Mouse (Mus musculus): ENCODE results near the gene Nrg4.
"Not testable (repeated sequence)": the region's sequence is repeated elsewhere in the genome, so short reads cannot be mapped to it uniquely, and the experiment has no call there.

Gene Nrg4

DNA sequence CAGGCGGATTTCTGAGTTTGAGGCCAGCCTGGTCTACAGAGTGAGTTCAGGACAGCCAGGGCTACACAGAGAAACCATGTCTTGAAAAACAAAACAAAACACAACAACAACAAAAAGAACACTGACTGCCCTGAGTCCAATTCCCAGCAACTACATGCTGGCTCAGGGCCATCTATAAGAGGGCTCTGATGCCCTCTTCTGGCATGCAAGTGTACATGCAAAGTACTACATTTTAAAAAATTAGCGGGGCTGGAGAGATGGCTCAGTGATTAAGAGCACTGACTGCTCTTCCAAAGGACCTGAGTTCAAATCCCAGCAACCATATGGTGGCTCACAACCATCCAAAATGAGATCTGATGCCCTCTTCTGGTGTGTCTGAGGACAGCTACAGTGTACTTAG, 74.5 kb downstream of the Nrg4 start:
- not testable (repeated sequence) for DNase-seq (ENCODE audit: low spot score in 2 of 2)

DNA sequence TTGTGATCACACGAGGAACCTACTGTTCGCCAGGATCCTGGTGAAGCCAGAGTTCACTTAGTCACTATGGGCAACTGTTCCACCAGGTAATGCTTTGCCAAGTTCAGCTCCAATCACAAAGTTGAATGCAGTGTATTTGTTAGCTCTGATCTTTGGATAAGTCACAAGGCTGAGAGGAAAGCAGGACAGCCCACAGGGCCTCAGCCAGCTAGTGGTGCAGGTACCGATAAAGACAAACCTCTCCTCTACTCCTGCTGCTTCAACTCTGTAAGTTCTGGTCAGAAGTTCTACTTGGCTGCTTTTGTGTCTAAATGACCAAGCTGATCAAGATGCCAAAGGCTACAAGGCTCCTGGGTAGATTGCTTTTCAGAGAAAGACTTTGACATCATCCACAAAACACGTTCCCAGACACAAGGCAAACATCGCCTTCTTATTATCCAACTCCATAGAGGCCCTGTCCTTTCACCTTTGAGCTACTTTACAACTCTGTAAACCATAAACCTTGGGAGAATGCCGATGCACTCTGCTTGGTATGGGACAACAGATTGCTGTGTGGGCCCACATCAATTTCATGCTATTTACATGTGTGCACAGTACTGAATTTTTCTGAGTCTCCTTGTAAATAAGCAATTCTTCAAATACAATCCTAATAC, 75.9 kb downstream of the Nrg4 start:
- no peak for DNase-seq (ENCODE audit: low spot score in 2 of 2)

DNA sequence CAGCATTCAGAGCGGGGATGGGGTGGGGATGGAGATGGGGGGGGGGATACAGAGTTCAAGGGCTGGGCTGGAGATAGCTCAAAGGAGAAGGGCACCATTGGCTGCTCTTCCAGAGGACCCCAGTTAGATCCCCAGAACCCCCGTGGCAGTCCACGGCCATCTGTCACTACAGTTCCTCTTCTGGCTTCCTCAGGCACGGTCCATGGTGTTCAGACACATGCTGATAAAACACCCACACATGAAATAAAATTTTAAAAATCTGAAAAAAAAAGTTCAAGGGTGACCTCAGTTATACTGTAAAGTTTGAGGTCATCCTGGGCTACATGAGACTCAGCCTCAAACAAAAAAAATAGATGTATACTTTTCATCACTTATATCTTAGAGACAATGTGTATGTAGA, 78.2 kb downstream of the Nrg4 start:
- DNase-seq (ENCODE audit: low spot score in 2 of 2), result no peak

DNA sequence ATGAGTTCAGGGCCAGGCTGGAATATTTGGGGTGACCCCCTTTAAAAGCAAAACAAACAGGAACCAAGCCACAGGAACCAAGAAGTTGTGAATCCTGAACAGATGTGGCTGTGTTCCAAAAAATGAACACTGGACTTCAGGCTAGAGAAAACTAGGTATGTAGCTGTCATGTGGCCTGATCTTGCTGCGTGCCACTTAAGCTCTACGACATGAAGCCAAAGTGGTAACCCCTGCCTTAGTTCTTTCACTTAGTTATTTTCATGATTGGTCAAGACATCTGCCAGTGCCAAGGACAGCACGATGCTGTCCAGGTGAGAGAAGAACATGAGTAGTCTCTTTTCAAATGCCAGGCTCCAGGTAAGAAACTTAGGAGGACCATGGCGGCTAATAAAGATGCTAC, 79.7 kb downstream of the Nrg4 start:
- DNase-seq (ENCODE audit: low spot score in 2 of 2), result no peak

DNA sequence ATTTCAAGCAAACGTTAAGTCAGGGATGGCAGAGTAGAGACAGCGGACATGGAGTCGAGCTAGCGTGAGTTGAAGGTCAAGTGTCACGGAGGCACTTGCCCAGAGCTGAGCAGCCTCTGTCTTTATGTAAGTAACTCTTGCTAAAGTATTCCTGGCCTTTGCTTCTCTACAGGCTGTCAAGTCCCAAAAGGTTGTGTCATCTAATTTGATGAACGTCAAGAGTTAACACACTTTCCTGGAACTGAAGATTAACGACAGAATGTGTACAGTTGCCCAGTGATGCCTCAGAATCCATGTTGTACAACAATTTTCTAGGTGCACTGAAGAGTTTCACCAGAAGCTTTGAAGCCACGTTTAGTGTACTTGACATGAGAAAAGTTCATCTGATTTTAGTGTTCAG, 80.2 kb downstream of the Nrg4 start:
- DNase-seq (ENCODE audit: low spot score in 2 of 2), result no peak

DNA sequence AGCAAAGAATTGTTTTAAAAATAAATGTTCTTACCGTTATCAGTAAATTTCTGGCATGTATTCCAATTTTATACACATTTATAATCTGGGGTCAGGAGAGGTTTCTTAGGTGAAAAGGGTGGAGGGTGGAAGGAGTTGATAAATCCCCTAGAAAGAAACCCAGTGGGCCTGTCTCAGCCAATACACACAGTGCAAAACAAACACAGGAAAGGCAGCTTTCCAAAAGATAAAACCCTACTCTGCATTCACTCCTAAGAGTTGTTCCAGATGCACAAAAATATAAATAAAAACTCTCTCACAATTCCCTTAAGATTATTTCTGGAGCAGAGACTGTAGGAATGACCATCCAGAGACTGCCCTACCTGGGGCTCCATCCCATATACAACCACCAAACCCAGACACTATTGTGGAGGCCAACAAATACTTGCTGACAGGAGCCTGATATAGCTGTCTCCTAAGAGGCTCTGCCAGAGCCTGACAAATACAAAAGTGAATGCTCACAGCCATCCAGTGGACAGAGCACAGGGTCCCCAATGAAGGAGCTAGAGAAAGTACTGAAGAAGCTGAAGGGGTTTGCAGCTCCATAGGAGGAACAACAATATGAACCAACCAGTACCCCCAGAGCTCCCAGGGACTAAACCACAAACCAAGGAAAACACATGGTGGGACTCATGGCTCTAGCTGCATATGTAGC, 81.4 kb downstream of the Nrg4 start:
- not testable (repeated sequence) for DNase-seq (ENCODE audit: low spot score in 2 of 2)

DNA sequence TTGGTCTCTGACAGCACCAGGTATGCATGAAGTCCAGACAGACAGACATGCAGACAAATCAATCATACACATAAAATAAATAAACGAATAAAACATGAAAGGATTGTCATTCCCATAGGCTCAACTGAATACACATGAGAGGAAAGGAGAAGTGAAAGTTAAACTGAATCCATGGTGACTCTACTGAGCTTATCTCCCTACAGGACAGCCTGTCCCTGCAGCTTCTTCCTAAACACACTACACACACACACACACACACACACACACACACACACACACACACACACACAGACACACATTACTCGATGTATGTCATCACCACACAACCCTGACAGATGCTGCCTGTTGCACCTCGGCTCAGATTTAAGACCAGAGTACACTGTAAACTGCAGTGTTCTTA, 82.6 kb downstream of the Nrg4 start:
- no peak for DNase-seq (ENCODE audit: low spot score in 2 of 2)

DNA sequence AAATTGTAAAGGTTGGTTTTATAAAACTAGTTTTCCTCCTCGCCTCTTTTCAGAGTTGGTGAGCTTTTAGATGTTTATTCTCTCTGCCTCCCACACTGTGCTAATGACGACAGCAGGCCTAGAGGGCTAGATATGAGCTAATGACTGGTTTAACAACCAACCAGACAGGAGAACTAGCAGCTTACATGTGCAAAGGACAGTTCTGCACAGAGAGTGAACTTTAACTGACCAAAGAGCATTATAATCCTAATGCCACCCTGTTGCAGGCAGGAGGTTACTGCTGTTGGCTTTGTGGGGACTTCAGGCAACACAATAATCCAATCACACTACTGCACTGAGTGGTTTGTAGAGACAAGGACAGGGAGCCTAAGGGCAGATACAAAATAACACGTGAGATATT, 83.4 kb downstream of the Nrg4 start:
- no peak for DNase-seq (ENCODE audit: low spot score in 2 of 2)

GRCm38 (mm10) chr9:55241863-55242685, 84.6 kb downstream of the Nrg4 start:
- DNase-seq (ENCODE audit: low spot score in 2 of 2), result peak; percentile 8 to 59

GRCm38 (mm10) chr9:55240852-55241251, 85.8 kb downstream of the Nrg4 start:
- DNase-seq (ENCODE audit: low spot score in 2 of 2), result no peak

DNA sequence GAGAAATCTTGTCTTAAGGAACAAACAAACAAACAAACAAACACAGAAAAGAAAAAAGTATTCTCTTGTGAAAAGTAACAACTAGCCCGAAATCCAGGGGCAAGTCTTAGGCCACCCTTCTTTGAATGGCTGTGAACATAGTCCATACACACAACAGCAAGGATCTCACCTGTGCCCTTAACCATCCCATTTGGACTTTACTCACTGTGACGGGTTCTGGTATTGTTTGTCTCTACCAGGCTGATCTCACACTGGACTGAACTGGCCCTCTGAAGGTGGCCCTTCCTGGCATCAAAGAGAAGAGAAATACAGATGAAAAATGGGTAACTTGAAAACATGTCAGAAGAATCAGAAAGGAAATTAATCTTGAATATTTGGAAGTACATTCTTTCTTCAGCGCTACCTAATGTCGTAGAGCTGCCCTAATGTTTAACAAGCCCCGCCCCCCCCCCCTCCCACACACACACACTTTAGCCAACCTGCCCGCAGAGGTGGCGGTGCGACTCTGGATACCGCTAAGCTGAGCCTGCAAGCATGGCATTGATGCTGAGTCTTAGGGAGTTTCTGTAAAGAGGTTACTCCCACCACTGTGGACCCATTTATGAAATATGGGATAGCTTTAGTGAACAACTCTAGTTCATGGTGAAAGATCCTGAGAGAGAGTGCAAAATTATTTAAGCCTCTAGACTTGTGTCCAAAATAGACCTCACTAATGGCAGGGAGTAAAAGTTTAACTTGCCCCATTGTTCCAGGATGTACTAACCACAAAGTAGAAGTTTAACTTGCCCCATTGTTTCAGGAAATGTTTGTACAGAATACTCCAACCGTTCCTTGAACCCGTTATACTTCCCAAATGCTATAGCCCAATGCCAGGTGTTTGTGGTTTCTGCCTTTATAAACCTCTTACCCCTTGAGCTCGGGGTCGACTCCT, 90.1 kb downstream of the Nrg4 start:
- DNase-seq (ENCODE audit: low spot score in 2 of 2), result no peak

DNA sequence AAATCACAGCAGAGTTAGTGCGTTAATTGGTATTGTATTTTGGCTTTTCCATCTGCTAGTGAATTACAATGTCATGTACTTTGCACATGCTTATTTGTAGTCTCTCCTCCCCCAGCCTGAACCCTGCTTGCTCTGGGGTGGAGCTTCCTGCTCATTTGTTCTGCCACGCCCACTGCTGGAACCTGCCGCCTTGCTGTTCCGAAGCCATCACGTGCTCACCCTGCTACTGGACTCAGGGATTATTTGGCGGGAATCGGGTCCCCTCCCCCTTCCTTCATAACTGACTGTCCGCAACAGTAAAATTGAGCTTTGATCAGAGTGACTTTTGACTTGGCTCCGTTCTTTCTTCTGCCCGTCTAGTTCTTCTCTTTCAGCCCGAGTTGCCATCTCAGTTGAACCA, 93.6 kb downstream of the Nrg4 start:
- not testable (repeated sequence) for DNase-seq (ENCODE audit: low spot score in 2 of 2)

DNA sequence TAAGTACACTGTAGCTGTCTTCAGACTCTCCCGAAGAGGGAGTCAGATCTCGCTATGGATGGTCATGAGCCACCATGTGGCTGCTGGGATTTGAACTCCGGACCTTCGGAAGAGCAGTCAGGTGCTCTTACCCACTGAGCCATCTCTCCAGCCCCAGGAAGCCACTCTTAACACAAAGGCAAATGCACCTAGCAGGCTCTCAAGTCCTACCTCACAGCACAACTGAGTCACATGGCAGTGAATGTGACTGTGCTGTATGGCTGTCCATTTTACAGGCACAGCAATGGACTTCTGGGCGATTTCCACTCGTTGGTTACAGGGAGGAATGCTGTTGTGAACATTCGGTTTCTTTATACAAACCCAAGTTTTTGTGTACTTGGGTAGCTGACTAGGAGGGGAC, 94.1 kb downstream of the Nrg4 start:
- no peak for DNase-seq (ENCODE audit: low spot score in 2 of 2)

GRCm38 (mm10) chr9:55232110-55232509, 94.5 kb downstream of the Nrg4 start:
- no peak for DNase-seq (ENCODE audit: low spot score in 2 of 2)

DNA sequence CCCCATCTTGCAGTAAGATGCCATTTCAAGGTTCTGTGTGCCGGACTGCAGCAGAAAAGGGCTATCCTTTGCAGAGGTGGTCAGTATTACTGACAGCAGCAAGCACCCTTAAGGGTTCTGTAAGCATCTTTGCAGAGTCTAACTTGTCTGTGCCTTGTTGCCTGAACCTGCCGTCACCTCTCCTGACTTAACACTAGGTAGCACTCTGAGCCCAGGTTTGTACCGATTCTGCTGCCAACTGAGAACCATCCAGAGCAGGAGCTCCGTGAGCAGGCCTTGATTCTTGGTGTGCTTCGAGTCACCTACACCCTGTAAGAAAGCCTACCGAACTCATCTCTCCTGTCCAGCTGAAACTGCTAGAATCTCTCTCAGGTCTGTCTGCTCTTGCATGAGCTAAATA, 95.1 kb downstream of the Nrg4 start:
- DNase-seq (ENCODE audit: low spot score in 2 of 2), result no peak

DNA sequence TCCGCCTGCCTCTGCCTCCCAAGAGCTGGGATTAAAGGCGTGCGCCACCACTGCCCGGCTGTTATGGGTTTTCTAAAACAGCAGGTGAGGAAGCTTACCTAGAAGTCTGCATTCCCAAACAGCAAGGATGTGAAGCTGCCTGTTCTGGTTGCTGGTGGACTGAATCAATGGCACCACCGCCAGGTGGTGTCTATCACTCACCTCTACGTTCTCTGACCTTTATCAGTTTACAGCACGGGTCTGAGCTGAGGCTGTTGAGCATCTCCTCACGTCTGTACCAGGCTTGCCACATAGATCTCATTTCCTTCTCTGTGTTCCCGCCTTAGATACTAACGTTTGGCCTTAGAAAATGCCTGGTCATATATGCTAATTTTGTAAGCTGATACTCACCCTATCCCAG, 97.6 kb downstream of the Nrg4 start:
- no peak for DNase-seq (ENCODE audit: low spot score in 2 of 2)

- DNase-seq (ENCODE audit: low spot score in 2 of 2), result no peak
Observed at GRCm38 (mm10) chr9:55228149-55228548, 98.5 kb downstream of the Nrg4 start.

- no peak for DNase-seq (ENCODE audit: low spot score in 2 of 2)
Observed at GRCm38 (mm10) chr9:55226251-55226650, 100.4 kb downstream of the Nrg4 start.

DNA sequence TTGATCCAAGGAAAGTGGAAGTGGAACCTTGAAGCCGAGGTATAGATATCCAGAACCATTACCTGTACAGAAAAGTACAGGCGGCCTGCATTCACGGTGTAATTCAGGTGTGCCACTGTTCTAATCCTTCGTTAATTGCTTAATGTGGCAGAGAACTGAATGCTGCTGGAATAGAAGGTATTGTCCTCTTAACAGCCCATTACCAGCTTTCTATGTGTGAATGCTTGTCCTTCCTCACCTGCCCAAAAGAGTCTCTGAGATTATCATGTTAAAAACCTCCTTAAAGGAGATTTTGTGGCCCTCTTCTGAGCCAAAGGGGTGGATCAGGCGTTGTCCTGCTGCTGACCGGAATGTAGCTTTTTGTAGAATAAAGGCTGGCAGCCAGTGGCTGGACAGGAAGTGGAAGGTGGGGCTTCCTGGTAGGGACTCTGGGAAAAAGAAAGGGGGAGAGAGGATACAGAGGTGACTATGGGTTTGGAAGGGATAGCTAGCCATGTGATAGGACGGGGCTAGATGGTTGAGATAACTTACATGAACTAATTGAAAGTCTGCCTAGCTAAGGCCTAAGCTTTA, 101.4 kb downstream of the Nrg4 start:
- no peak for DNase-seq (ENCODE audit: low spot score in 2 of 2)

DNA sequence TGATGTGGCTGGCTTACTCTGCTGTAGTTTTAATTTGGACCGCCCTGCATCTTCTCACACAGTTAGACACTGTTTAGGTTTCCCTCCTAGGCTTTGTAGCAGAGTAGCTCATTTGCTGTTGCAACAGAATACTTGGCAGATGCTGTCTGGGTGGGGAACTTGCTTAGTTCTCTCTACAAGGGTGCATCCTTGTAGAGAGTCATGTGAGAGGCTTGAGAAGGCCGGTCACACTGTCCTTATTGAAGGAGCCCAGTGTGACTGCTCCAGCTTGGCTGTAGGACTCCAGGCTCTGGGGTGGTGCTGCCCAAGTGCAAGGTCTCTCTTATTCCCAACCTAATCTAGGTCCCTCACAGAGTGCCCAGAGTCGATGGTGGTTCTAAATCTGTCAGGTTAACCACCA, 109.3 kb downstream of the Nrg4 start:
- DNase-seq (ENCODE audit: low spot score in 2 of 2), result no peak

DNA sequence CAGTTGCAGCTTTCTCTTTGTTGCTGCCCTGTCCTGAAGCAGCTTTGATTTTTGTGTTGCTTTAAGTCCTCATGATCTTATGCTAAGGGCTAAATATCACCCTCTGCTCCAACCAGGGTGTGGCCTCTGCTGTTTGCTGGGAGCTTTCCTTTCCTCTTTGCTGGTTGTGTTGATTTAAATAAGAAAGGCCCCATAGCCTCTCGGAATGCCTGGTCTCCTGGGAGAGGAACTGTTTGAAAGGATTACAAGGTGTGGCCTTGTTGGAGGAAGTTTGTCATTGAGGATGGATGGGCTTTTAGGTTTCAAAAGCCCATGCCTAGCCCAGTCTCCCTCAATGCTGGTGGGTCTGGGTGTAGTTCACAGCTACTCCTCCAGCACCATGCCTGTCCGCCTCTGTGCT, 110.6 kb downstream of the Nrg4 start:
- no peak for DNase-seq (ENCODE audit: low spot score in 2 of 2)
